Mouse (Mus musculus): Measurements from ENCODE around the gene Gsn.

The Gsn gene

GRCm38 (mm10) chr2:35253751-35254150 lies 2.4 kb upstream of the Gsn start:
- no peak for DNase-seq (ENCODE audit: low read depth in 1 of 2, low spot score in 2 of 2)

GRCm38 (mm10) chr2:35255004-35255403 lies 1.2 kb upstream of the Gsn start:
- DNase-seq (ENCODE audit: low read depth in 1 of 2, low spot score in 2 of 2): no peak

DNA sequence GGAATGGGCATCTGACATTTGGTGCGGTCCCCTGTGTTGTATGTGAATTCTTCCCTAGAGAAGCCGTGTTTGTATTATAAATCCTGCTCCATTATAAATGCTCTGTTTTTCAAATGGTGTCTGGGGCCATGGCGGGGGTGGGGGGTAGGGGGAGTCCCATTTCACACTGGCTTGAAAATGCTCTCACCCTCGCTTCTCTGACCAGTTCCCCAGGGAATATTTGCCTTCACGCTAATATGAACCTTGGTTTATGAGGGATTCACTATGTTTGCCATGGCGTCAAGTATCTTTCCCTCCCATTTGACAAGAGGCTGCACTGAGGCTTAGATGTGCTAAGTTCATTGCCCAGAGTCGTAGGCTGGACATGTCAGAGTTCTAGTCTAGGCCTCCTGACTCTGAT lies 718 bp upstream of the Gsn start:
- no peak for DNase-seq (ENCODE audit: low read depth in 1 of 2, low spot score in 2 of 2)

- no peak for DNase-seq (ENCODE audit: low read depth in 1 of 2, low spot score in 2 of 2)
Observed at GRCm38 (mm10) chr2:35256932-35257331, 752 bp downstream of the Gsn start.

- no peak for DNase-seq (ENCODE audit: low read depth in 1 of 2, low spot score in 2 of 2)
Observed at GRCm38 (mm10) chr2:35257886-35258285, 1.7 kb downstream of the Gsn start.

- DNase-seq (ENCODE audit: low read depth in 1 of 2, low spot score in 2 of 2): no peak
Observed at GRCm38 (mm10) chr2:35258590-35258989, 2.4 kb downstream of the Gsn start.

- DNase-seq (ENCODE audit: low read depth in 1 of 2, low spot score in 2 of 2): no peak
Observed at GRCm38 (mm10) chr2:35259338-35260080, 3.3 kb downstream of the Gsn start.

GRCm38 (mm10) chr2:35260291-35260690 lies 4.1 kb downstream of the Gsn start:
- DNase-seq (ENCODE audit: low read depth in 1 of 2, low spot score in 2 of 2): no peak

DNA sequence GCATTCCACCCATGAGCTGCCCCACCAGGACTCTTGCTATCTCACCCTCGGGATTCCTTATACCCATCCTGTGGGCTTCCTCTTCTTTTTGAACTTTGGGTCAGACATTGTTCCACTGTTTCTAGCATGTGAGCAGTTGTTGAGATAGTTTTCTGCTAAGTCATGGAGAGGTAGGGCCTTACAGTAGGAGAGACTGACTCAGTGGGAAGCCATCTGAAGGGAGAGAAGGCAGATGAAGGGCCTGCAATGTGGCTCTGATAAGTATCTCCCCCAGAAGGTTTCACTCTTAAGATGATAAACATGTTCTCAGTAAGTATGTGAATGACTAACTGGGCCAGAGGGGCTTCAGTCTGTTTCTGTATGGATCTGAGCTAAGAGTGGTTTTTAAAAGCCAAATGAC lies 7.9 kb downstream of the Gsn start:
- DNase-seq (ENCODE audit: low read depth in 1 of 2, low spot score in 2 of 2): no peak

DNA sequence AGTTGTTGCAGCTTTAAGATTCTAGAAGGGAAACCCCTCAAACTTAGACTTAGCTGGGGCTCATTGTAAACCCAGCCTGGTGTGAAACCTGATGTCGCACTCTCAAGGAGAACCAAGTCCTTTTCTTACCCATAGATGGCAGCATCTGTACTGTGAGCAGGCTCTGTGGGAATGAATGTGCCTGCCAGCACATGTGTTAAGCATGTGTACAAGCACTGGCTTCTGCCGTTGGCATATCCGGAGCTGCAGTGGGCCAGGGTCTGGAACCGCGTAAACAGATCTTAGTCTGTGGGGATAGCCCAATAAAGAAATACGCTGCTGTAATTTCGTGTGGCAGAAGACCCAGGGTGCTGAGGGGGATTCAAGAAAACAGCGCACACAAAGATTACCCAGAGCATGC lies 9.1 kb downstream of the Gsn start:
- no peak for DNase-seq (ENCODE audit: low read depth in 1 of 2, low spot score in 2 of 2)

- no peak for DNase-seq (ENCODE audit: low read depth in 1 of 2, low spot score in 2 of 2)
Observed at GRCm38 (mm10) chr2:35265775-35266174, 9.6 kb downstream of the Gsn start.

DNA sequence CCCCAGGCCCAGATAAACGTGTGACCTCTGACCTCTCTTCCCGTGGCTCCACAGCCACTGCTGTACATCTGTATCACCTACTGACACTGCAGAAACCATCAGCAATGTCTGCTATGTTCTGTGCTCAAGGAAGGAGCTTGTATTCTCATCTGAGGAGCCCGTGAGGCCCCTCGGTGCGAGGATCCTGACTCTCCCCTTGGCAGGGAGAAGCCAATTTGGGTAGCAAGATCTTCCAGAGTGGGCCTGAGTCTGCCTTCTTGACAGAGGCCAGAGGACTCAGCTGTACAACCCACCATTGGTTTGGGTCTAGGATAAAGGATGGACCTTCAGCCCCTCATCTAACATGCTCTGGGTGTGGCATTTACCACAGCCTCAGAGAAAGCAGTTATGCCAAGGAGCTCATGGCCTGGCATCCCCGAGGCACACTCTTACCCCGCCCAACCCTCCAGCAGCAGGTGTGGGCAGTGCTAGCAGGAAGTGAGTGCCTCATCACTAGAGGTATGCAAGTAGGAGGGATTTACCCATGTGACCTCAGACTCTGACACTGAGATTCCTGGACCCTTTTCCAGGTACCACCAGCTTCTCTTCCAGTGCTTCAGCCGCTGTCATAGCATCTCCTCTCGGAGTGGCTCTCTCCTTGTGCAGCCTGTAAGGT lies 10.2 kb downstream of the Gsn start:
- DNase-seq (ENCODE audit: low read depth in 1 of 2, low spot score in 2 of 2): no peak

- DNase-seq (ENCODE audit: low read depth in 1 of 2, low spot score in 2 of 2): no peak
Observed at GRCm38 (mm10) chr2:35267156-35267875, 11.1 kb downstream of the Gsn start.

DNA sequence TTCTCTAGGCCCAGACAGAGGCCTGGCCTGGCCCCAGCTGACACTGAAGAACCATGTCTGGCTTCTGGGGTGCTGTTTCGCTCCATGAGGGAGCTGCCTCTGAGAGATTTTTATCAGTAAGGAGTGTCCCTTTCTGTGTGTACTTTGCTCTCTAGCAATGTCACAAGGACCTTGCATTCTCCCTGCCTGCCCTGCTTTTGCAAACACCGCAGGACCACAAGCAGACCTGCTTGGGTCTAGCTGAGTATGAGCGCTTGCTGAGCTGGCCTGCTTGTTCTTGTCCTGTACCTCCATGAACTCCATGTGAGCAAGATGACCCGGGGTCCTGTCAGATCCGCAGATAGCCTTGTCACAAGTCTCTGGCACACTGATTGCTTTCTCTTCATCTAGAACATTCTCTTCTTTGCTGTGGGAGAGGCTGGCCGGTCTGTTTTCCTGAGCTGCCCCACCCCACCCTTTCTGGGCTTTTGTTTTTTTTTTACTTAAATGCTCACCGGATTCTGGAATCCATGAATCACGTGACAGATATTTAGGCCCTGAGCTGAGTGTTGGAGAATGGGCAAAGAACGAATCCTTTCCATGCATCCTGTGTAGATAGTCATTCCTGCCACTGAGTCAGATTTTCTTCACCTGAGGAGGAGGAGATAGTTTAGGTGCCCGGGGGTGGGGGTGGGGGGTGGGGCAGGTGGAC lies 11.8 kb downstream of the Gsn start:
- DNase-seq (ENCODE audit: low read depth in 1 of 2, low spot score in 2 of 2): no peak

DNA sequence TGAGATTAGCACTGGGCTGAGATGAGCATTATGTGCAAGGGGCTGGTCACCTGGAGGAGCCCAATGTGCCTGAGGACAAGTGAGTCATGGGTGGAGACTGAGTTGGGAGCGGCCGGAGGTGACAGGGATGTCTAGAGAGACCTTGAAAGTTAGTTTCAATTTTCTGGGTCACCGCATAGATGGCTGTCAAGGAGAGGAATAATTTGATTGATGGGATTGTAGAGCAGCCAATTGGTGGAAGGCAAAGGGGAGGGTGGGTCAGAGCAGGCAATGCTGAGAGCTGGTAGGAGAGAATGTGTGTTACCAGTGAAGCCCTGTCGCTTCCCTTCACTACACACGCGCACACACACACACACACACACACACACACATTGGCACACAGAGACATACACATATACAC lies 13.0 kb downstream of the Gsn start:
- DNase-seq (ENCODE audit: low read depth in 1 of 2, low spot score in 2 of 2): no peak

DNA sequence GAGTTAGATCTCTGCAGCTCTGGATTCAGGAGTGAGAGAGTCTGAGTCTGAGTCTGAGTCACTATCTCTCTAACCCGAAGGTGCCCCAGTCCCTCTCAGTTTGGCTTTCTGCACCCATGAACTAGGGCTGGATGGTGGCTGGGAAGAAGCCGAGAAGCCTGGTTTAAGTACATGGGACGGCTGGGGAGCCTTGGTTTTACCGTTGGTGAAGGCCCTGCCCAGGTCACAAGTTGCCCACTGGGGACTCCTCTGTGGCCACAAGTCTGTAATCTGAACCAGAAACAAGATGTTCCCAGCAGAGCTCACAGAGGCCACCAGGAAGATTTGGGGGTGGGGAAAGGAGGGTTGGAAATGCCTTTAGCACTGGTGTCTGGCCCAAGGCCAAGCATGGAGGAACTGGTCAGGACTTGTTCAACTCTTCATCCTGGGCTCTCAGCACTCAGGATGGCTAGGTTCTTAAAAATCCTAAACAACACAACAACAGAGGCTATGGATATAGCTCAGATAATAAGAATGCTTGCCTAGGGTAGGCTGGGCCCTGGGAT lies 13.6 kb downstream of the Gsn start:
- no peak for DNase-seq (ENCODE audit: low read depth in 1 of 2, low spot score in 2 of 2)

DNA sequence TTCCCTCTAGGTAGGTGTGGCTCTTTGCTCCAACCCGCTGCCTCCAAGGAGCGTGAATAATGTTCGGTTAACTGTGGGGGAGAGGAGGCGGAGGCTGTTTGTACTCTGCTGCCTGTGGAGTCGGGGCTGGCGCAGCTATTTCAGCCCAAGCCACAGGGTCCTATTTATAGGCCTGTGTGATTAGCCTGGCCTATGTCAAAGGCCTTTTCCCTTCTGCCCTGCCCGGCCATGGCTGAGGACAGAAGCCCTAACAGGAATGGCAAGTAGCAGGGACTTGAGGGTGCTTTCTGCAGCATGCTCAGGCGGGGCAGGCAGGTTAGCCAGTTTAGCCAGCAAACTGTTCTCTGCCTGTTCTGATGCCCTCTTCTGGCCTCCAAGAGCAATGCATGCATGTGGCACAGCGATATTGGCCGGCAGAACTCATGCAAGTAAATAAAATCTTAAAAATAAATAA lies 14.4 kb downstream of the Gsn start:
- DNase-seq (ENCODE audit: low read depth in 1 of 2, low spot score in 2 of 2): no peak

- DNase-seq (ENCODE audit: low read depth in 1 of 2, low spot score in 2 of 2): no peak
Observed at GRCm38 (mm10) chr2:35271817-35272216, 15.6 kb downstream of the Gsn start.

GRCm38 (mm10) chr2:35272881-35273280 lies 16.7 kb downstream of the Gsn start:
- no peak for DNase-seq (ENCODE audit: low read depth in 1 of 2, low spot score in 2 of 2)

GRCm38 (mm10) chr2:35273536-35273935 lies 17.4 kb downstream of the Gsn start:
- no peak for DNase-seq (ENCODE audit: low read depth in 1 of 2, low spot score in 2 of 2)

GRCm38 (mm10) chr2:35277686-35278085 lies 21.5 kb downstream of the Gsn start:
- DNase-seq (ENCODE audit: low read depth in 1 of 2, low spot score in 2 of 2): no peak
